Mouse (Mus musculus) kidney, postnatal 0 days (tissue): ENCODE data around the gene Tle4. TPM values are rescaled to one million over a fixed set of nuclear protein-coding genes. Genes with fewer than 3 reads are reported as not detected.
A peak's percentile ranks its signal among the peaks of the same experiment; 100 is the strongest.
"Not testable (repeated sequence)": the region's sequence is repeated elsewhere in the genome, so short reads cannot be mapped to it uniquely, and the experiment has no call there.

Experiments
- ATAC-seq: fragments of 200-750 bp; cut with Nextera tagmentation; replicated peaks from 2 replicates; pipeline ENCODE4 v1.8.0; 2017; ENCODE audit warnings: low read depth, moderate number of reproducible peaks, moderate TSS enrichment, moderate library complexity; ENCODE audit not compliant: low FRiP score
- DNase-seq: peaks from one replicate; pipeline ENCODE4 v3.0.0-alpha.2; 2016; ENCODE audit warnings: low spot score
- H3K27ac ChIP-seq: fragments of 300-500 bp; sonication (generic); 2 replicates; pipeline ENCODE4 v1.5.1; 2014; ENCODE audit warnings: mild to moderate bottlenecking
- H3K27me3 ChIP-seq: fragments of 300-500 bp; sonication (generic); 2 replicates; pipeline ENCODE4 v1.6.1; 2014; ENCODE audit warnings: low read length, mixed read lengths; ENCODE audit not compliant: insufficient read depth
- H3K36me3 ChIP-seq: fragments of 300-500 bp; sonication (generic); 2 replicates; pipeline ENCODE4 v1.6.1; 2014; ENCODE audit warnings: low read length, mixed read lengths; ENCODE audit not compliant: insufficient read depth
- H3K4me1 ChIP-seq: fragments of 300-500 bp; sonication (generic); replicated peaks from 2 replicates; pipeline ENCODE4 v1.6.1; 2014; ENCODE audit warnings: antibody characterized with exemption, low read length, mixed read lengths; ENCODE audit not compliant: insufficient read depth
- H3K4me2 ChIP-seq: fragments of 300-500 bp; sonication (generic); 2 replicates; pipeline ENCODE4 v1.6.1; 2014; ENCODE audit warnings: mild to moderate bottlenecking, low read length, moderate library complexity, mixed read lengths
- H3K4me3 ChIP-seq: fragments of 300-500 bp; sonication (generic); replicated peaks from 2 replicates; pipeline ENCODE4 v1.5.1; 2014; ENCODE audit warnings: low read depth, low read length
- H3K9ac ChIP-seq: fragments of 300-500 bp; sonication (generic); 2 replicates; pipeline ENCODE4 v1.6.1; 2014; ENCODE audit warnings: low read depth, low read length
- H3K9me3 ChIP-seq: fragments of 300-500 bp; sonication (generic); replicated peaks from 2 replicates; pipeline ENCODE4 v1.6.1; 2016; ENCODE audit warnings: low read length, inconsistent platforms, mixed read lengths
- CTCF ChIP-seq: IDR thresholded peaks from 2 replicates; pipeline ENCODE4 v1.5.1; 2016; ENCODE audit warnings: antibody characterized with exemption, low read depth, mild to moderate bottlenecking, moderate library complexity
- WGBS: fragments of 180-500 bp; shearing (Covaris S2); extraction: QIAGEN DNeasy Blood & Tissue Kit; methylation state at CpG from one replicate; pipeline ENCODE4 v1.1.7; 2014; 5-methylcytosine and 5-hydroxymethylcytosine counted together
- polyA plus RNA-seq: library from polyadenylated mRNA; unstranded; fragments of >200 nt; fragmentation: Nextera tagmentation; extraction: Ambion mirVana; gene quantifications from 2 replicates; pipeline ENCODE4 v1.2.1, GENCODE M21; 2015

Gene Tle4
- polyA plus RNA-seq: 11.2 and 12.8 TPM in 2 replicates

GRCm38 (mm10) chr19:14597917-14598689, at the start of gene Tle4:
TSS of gene Tle4 (minus strand) at chr19:14598051.
- Histone ChIP-seq H3K4me2 (peak within 1 kb of the TSS; percentile 76), H3K4me3 (peak within 1 kb of the TSS; percentile 97), H3K9me3 (no peaks in the 10 kb centered on the region), H3K27me3 (no peaks in the 10 kb centered on the region), H3K36me3 (no peaks in the 10 kb centered on the region), H3K27ac (peak within 1 kb of the TSS; percentile 92), H3K9ac (peak within 1 kb of the TSS; percentile 97), H3K4me1 (peaks cover 5% of the 10 kb centered on the region)
- peak; percentile 98 for ATAC-seq
- TF ChIP-seq CTCF: no peak
- WGBS: under 1% methylated on average over 71 of the region's 71 CpGs
- DNase-seq: peak; percentile 99

GRCm38 (mm10) chr19:14645666-14646065, 47.8 kb upstream of the Tle4 start:
- Histone ChIP-seq H3K36me3 (no peaks in the 10 kb centered on the region), H3K27ac (no peak overlapping the region), H3K4me1 (no peaks in the 10 kb centered on the region), H3K4me2 (no peak overlapping the region), H3K9me3 (no peaks in the 10 kb centered on the region), H3K27me3 (no peaks in the 10 kb centered on the region), H3K9ac (no peak overlapping the region), H3K4me3 (no peak overlapping the region)
- TF ChIP-seq CTCF: no peak
- 64% methylated on average over 2 of the region's 2 CpGs for WGBS
- ATAC-seq (no peak), DNase-seq (peak; percentile 7)

- H3K4me1 ChIP-seq: no peaks in the 10 kb centered on the region
- H3K36me3 ChIP-seq: no peaks in the 10 kb centered on the region
- WGBS: 82% methylated on average over 3 of the region's 3 CpGs
- H3K4me2 ChIP-seq: no peak overlapping the region
- ATAC-seq (no peak), DNase-seq (no peak)
- H3K9me3 ChIP-seq: no peaks in the 10 kb centered on the region
- H3K9ac ChIP-seq: no peak overlapping the region
- H3K4me3 ChIP-seq: no peak overlapping the region
- TF ChIP-seq CTCF: no peak
- H3K27me3 ChIP-seq: no peaks in the 10 kb centered on the region
- H3K27ac ChIP-seq: no peak overlapping the region
Measured at GRCm38 (mm10) chr19:14644756-14645155, 46.9 kb upstream of the Tle4 start.

GRCm38 (mm10) chr19:14643091-14643490, 45.2 kb upstream of the Tle4 start:
- H3K4me2 ChIP-seq, H3K27ac ChIP-seq, H3K9me3 ChIP-seq, H3K27me3 ChIP-seq, DNase-seq, ATAC-seq, H3K4me3 ChIP-seq, H3K9ac ChIP-seq, H3K36me3 ChIP-seq, H3K4me1 ChIP-seq: not testable (repeated sequence)
- WGBS: 91% methylated on average over 4 of the region's 4 CpGs

- no peak overlapping the region for H3K9ac ChIP-seq
- no peaks in the 10 kb centered on the region for H3K4me1 ChIP-seq
- no peak overlapping the region for H3K27ac ChIP-seq
- no peak for TF ChIP-seq CTCF
- 83% methylated on average over 10 of the region's 10 CpGs for WGBS
- H3K4me2 ChIP-seq: no peak overlapping the region
- H3K9me3 ChIP-seq: no peaks in the 10 kb centered on the region
- H3K36me3 ChIP-seq: no peaks in the 10 kb centered on the region
- no peak for ATAC-seq
- H3K4me3 ChIP-seq: no peak overlapping the region
- no peaks in the 10 kb centered on the region for H3K27me3 ChIP-seq
- DNase-seq: no peak
Measured at GRCm38 (mm10) chr19:14642663-14643062, 44.8 kb upstream of the Tle4 start.

- DNase-seq: peak; percentile 52
- Histone ChIP-seq H3K9me3 (no peaks in the 10 kb centered on the region; the same call in 1 of the 2 replicates), H3K4me1 (0 out of 2 replicates have a peak, but pooled peaks cover 5% of the 10 kb centered on the region), H3K27ac (no peak overlapping the region), H3K4me2 (no peak overlapping the region), H3K36me3 (no peaks in the 10 kb centered on the region), H3K27me3 (no peaks in the 10 kb centered on the region), H3K9ac (no peak overlapping the region), H3K4me3 (no peak overlapping the region)
- TF ChIP-seq CTCF: no peak
- 34% methylated on average over 10 of the region's 10 CpGs for WGBS
- no peak for ATAC-seq
Measured at GRCm38 (mm10) chr19:14635213-14635928, 37.5 kb upstream of the Tle4 start.
